Mouse (Mus musculus) naive thymus-derived CD4-positive, alpha-beta T cell, adult 5 months (primary cell): ENCODE results near the gene Ccnh. TPM values are rescaled to one million over a fixed set of nuclear protein-coding genes. Genes with fewer than 3 reads are reported as not detected.

Source experiments
- polyA plus RNA-seq: library from polyadenylated mRNA; unstranded; fragments of 100-300 nt; shearing (Covaris generic); gene quantifications from one replicate; pipeline ENCODE4 v1.2.1, GENCODE M21; 2017

The Ccnh gene
- 64.8 TPM for polyA plus RNA-seq

GRCm38 (mm10) chr13:85188903-85189643, at the start of gene Ccnh:
Gene Ccnh, plus strand, starts transcription at chr13:85189408.

Other genes with a start within 250 kb of the Ccnh start
- 62.4 TPM for gene Rasa1, start 99.7 kb downstream of the Ccnh start, polyA plus RNA-seq